Mouse (Mus musculus) urinary bladder, postnatal 4 days (tissue): ENCODE measurements at regions not wholly inside any gene's neighbourhood (a gene's known extent, or its start where the extent isn't known, plus 50 kb on each side); places are given as distances from the start of the nearest gene placed in this dataset.

Experiments used
- DNase-seq, 2 experiments: peaks; one replicate each; pipeline ENCODE4 v3.0.0; 2021 to 2022; ENCODE audit warnings: low spot score in 2 of 2

GRCm38 (mm10) chr4:83986951-83987822 lies 461.8 kb downstream of the Ccdc171 start:
- DNase-seq, result no peak

DNA sequence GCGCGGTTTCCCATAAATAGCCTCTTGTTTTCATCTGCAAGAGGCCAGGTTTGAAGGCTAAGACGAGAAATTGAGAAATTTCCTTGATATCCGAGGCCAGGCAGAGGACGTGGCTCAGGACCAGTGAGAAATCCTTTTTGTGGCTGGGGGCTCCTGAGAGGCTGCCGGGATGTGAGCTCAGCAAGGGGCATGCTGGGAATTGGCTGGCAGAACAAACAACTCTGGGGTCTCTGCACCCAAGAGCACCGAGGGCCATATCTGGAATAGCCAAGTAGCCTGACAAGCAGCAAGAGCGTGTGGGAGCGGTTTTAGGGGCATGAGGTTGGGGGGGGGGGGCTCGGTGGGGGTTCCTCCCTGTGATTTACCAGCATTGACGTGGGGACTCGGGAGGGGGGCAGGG lies 462.5 kb downstream of the Ccdc171 start:
- no peak for DNase-seq

DNA sequence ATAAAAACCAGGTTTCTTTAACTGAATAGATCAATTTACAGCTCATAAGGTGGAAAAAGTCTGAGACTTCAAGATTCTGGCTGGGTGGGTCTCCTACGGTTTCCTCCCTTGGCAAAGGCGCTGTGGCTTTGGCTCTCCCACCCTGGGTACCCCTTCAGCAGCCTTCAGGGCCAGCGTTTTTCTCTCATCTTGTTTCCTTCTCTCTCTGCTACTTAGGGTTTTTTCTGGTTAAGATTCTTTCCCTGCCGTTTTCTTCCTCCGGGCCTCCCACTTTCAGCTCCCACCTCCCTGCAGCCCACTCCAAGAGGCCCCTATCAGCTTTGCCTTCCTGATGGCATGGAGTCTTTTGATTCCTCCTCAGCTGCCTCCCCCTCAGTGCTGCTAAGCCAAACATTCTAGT lies 463.0 kb downstream of the Ccdc171 start:
- no peak for DNase-seq

- no peak for DNase-seq
Measured at GRCm38 (mm10) chr4:83990126-83990989, 465.0 kb downstream of the Ccdc171 start.

DNA sequence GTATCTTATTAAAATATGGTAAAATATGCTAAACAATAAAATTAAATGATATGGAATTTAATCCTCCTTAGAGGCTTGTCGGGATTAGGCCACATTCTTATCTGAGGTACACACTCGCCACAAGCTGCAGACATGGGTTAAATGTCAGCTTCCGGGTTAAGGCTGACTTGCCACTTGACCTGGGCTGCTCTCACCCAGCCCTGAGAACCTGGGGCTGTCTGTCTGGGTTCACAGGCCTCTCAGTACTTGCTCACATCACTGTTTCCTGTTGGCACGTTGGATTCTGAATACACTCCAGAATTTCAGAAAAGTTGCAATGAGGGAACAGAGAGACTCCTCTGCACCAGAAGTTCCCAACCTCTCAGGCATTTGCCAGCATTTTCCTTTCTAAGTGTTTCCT lies 465.9 kb downstream of the Ccdc171 start:
- no peak for DNase-seq

DNA sequence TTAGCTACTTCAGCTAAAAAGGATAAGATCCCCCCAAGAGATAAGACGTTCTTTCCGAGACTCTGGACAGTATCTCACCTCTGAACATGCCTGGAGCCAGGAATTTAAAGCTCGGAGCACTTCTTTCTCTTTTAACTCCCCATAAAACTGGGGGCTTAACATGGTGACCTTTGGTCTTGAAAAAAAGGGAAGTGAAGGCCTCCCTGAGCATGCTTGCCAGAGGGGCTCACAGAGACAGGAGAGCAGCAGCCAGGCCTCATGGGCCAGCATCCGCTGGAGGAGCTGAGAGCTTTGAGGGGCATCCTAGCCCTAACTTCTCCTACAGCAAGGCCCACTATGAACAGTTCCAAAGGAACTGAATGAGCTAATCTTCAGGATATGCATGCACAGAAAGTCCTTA lies 471.7 kb downstream of the Ccdc171 start:
- no peak for DNase-seq

DNA sequence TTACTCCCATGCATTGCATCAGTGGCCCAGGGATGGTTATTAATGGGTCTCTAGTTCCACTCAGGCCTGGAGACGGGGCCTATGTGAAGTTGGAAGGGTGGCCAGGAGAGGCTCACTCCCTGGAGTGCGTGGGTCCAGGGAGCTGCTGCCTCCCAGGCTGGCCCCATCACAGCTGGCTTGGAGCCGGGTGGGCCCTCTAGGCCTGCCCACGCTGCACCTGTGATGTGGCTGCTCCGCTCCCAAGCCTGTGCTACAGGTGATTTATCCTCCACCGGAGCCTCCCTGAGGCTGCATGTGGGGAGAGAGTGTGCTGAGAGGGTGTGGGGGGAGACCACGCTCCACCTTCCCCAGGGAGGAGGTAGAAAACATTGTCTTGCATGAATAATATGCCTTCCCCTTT lies 476.3 kb downstream of the Ccdc171 start:
- no peak for DNase-seq

GRCm38 (mm10) chr4:84004055-84004778 lies 478.9 kb downstream of the Ccdc171 start:
- no peak for DNase-seq

- DNase-seq, result no peak
Measured at GRCm38 (mm10) chr4:84004786-84005382, 479.5 kb downstream of the Ccdc171 start.

DNA sequence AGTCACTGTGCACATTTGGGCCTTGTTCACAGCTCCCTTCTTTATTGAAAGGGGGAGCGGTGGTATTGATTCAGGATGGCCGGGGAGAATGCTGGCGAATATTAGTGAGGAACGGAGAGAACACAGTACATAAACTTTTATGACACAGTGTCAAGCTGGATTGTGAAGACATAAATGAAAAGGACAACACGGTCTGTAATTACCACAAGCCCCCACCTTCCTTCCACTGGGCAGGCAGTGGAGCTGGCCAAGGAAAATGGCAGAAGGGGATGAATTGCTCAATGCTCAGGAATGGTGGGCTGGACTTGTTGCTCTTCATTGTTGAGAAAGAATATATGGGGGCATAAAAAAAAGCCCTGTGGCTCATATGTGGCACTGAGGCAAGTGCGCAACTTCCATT lies 486.6 kb downstream of the Ccdc171 start:
- no peak for DNase-seq

DNA sequence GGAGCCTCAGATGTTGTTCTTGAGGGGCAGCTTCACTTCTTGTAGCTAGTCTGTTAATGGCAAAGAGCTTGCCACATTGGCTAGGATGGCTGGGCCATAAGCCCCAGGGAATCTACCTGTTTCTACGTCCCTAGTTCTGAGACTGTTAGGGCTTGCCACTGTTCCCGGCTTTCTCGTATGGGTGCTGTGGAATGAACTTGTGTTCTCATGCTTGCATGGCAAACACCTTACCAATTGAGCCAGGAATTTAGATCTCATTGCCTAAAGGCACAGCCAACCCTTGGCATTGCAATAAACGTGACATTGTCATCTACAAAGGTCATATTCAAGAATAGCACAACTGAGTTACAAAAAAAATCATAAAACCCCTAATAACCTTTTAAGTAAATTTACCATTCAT lies 489.8 kb downstream of the Ccdc171 start:
- DNase-seq, result no peak

- no peak for DNase-seq
Measured at GRCm38 (mm10) chr4:84015552-84016169, 490.3 kb downstream of the Ccdc171 start.

DNA sequence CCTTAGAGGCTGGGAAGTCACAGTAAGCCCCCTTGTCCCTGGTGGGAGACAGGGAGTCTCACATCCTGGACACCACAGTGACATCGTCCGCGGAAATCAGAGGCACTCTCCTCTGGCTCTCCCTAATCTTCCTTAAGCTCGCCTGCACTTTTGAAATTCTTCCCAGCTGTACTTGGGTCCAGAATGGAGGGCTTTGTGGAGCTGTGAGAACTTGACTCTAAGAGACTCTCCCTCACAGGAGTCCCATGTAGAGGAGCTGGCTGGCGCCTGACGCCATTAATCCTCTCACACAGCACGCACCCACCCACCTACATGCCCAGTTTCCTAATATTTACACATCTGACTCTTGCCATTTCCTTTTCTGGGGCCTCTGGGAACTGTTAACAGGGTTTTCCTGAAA lies 492.8 kb downstream of the Ccdc171 start:
- DNase-seq, result no peak

DNA sequence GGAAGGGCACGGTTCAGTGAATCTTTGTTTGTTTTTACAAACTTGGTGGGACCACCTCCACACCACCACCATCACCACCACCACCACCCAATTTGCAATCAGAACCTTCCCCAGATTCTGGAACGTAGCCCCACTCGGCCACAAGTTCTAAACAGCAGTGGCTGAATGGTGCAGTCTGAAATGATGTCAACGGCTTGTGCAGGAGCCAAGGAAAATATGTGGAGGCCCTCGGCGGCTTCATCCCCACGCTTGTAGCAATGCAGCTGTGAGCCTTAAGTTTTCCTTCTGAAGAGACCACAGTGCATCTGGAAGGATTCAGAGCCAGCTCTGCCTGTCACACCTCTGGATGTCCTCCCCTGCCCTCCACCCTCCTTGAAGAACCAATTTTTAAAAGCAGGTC lies 493.4 kb downstream of the Ccdc171 start:
- no peak for DNase-seq

GRCm38 (mm10) chr4:84019500-84020255 lies 494.3 kb downstream of the Ccdc171 start:
- DNase-seq, result no peak

DNA sequence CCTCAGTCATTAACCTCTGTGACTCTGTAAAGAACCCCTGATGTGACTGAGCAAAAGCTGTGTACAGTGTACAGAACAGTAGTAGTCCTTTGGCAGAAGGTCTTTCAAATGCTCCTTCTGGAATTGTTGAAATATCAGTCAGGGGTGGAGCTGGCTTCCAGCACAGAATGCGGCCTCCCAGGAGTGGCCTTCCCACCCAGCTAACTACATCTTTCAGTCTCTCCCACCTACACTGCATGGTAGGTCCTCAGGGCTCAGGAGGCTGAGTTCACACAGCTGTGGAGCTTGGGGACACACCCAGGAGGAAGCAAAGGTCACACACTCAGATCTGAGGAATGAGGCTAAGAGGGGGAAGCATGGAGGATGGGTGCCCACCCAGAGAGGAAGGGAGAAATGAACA lies 495.3 kb downstream of the Ccdc171 start:
- no peak for DNase-seq

DNA sequence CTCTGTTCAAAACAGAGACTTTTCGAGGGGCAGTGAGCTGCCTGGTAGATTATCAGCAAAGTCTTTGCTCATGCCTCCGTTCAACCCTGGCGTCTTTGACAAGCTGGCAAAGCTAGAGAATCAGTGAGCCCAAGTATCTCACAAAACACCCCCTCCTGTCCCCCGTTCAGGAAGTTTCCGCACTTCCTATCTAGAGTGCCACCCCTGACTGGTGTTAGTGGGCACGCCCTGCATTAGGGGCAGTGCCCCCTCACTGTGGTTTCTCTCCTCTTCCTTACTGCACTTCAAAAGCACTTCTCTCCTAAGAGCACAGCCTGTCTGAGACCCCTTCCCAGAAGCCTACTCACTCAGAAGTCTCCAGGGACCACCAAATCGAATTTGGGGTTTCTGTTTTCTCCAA lies 497.0 kb downstream of the Ccdc171 start:
- no peak for DNase-seq

DNA sequence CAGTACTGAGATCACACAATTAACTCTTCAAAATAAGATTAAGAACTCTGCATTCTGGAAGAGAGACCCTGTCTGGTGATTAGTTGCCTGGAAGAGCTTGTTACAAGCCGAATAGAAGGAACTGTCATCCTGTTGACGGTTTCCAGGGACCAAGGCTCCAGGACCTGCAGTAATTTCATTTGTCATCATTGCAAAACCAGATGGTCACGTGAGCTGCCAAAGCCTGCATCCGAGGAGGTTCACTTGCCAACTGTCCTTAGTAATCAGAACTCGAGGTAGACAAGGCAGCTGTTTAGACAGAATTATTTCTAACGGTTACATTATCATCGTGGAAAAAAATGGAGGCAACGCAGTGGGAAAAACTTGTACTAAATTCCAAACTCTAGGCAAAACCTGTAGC lies 500.8 kb downstream of the Ccdc171 start:
- DNase-seq, result no peak

DNA sequence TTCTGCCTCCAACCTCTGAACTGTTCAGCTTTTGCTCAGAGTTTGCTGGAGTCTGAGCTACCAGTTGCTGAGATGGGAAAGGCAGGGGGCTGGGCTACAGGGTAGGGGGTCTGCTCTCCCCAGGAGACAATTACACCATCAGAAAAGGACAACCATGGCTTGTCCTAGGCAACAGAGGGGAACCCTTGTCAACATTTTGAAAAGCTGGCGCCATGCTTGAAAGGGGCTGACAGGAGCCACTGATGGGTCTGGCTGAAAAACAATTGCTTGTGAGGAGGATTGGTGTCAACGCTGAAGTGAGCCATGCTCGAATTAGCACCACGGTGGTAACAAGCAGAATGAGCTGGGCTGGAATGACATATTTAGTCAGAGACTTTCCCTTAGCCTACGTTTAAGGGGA lies 502.8 kb downstream of the Ccdc171 start:
- DNase-seq, result no peak

DNA sequence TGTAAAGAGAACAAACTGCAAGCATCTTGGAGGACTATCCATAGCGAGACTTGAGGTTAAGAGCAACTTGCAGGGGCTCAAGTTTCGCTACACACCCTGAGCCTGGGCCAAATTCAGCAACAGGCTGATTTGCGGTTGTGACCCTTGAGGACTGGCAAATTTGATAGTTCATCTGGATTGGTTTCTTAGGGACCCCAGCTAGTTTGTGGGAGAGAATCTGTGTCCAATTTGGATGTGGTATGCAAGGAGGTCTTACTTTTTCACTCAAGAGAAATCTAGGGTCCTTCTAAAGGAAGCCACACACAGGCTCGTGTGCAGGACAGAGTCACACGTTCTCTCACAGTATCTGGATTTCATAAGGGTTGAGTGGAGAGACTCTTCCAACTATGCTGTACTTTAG lies 505.6 kb downstream of the Ccdc171 start:
- no peak for DNase-seq

DNA sequence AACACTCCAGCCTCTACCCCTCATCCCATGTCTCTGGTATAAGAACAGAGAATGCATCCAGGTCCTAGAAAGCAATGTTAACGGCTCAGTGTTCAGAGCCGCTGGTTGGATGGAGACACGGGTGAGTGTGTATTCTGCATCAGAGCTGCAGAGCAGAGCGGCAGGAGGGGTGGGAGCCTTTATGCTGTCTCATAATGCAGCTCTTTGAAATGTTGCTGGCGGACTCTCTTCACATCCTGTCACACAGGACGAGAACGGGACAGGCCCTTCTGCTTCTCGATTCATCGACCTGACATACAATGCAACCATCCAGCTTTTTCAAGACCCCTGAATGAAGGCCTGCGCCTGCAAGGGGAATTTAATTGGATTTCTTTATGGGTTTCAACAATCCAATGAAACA lies 507.2 kb downstream of the Ccdc171 start:
- DNase-seq, result no peak
